Mouse (Mus musculus): ENCODE results near the gene Slc25a44. TPM values are rescaled to one million over a fixed set of nuclear protein-coding genes. Genes with fewer than 3 reads are reported as not detected.

Gene Slc25a44
- total and polyA plus RNA-seq, 3 experiments: 23.0 to 62.0 (median 50.3) TPM

DNA sequence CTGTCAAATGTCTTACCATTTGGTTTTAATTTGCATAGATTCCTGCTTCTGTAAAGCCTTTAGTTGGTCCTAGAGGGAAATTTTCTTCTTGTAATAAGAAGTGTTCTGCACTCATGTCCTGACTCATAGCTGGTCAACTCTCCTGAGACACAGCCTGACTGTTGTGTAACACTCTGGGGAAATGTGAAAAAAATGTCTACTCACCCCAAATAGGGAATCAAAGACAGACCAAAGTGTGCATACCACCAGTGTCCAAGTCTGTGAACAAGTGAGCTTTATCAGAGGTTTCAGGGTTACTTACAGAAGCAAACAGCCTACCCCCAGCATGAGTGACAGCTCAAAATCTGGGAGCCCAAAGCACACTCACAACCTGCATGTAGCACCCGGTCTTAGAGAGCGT is 40.2 kb upstream of the Slc25a44 start:
- no peak for ATAC-seq (ENCODE audit: extremely low read depth, insufficient number of reproducible peaks, low FRiP score, poor library complexity, severe bottlenecking)

DNA sequence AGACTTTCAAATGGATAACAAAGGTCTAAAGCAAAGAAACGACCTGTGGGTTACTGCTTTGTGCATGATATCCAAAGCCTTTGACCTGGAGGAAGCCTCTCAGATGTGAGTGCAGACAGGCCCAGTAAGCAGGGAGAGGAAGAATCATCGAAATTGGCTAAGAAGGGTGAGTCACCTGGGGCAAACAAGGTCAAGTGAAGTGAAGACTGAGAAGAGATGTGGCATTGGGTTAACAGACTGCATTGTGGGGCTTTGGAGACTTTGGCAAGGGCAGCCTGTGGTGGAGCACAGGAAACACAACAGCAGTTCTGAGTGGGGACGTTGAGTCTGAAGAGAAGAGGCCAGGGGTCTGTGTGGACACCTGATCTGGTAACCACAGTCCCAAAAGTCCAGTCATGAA is 39.5 kb upstream of the Slc25a44 start:
- no peak for TF ChIP-seq GATA2 (IDR thresholded peaks at IDR 0.05; ENCODE audit: borderline replicate concordance, low read depth, low read length)
- TF ChIP-seq CTCF (IDR thresholded peaks at IDR 0.05; ENCODE audit: low read depth, low read length): no peak
- TF ChIP-seq TAL1 (conservative IDR thresholded peaks at IDR 0.05; ENCODE audit: low read depth, low read length): no peak
- TF ChIP-seq GATA1 (IDR thresholded peaks at IDR 0.05; ENCODE audit: borderline replicate concordance, low read length): no peak
- no peak for TF ChIP-seq POLR2AphosphoS5 (IDR thresholded peaks at IDR 0.05; ENCODE audit: insufficient replicate concordance, low read depth, low read length)
- H3K4me1 ChIP-seq (ENCODE audit: insufficient read depth, low read depth, low read length): peaks cover 34% of the 10 kb centered on the region
- peaks cover 30% of the 10 kb centered on the region for H3K27me3 ChIP-seq (ENCODE audit: insufficient read depth, low read length)
- no peak overlapping the region for H3K4me3 ChIP-seq (ENCODE audit: low read depth, low read length)
- ATAC-seq (ENCODE audit: extremely low read depth, insufficient number of reproducible peaks, low FRiP score, poor library complexity, severe bottlenecking) (no peak), DNase-seq (ENCODE audit: low spot score) (no peak)
- H3K9me3 ChIP-seq (replicated peaks): no peaks in the 10 kb centered on the region
- H3K36me3 ChIP-seq (replicated peaks): no peaks in the 10 kb centered on the region

More for the DNA sequence above, 40.2 kb upstream of the Slc25a44 start:
- TF ChIP-seq POLR2AphosphoS5 (IDR thresholded peaks at IDR 0.05; ENCODE audit: insufficient replicate concordance, low read depth, low read length): no peak
- TF ChIP-seq TAL1 (conservative IDR thresholded peaks at IDR 0.05; ENCODE audit: low read depth, low read length): no peak
- no peak for TF ChIP-seq GATA1 (IDR thresholded peaks at IDR 0.05; ENCODE audit: borderline replicate concordance, low read length)
- TF ChIP-seq CTCF (IDR thresholded peaks at IDR 0.05; ENCODE audit: low read depth, low read length): no peak
- TF ChIP-seq GATA2 (IDR thresholded peaks at IDR 0.05; ENCODE audit: borderline replicate concordance, low read depth, low read length): no peak
- Histone ChIP-seq H3K9me3 (replicated peaks) (no peaks in the 10 kb centered on the region), H3K4me3 (ENCODE audit: low read depth, low read length) (no peak overlapping the region), H3K27me3 (ENCODE audit: insufficient read depth, low read length) (peaks cover 24% of the 10 kb centered on the region), H3K36me3 (replicated peaks) (no peaks in the 10 kb centered on the region), H3K4me1 (ENCODE audit: insufficient read depth, low read depth, low read length) (peaks cover 29% of the 10 kb centered on the region)
- DNase-seq (ENCODE audit: low spot score): no peak

DNA sequence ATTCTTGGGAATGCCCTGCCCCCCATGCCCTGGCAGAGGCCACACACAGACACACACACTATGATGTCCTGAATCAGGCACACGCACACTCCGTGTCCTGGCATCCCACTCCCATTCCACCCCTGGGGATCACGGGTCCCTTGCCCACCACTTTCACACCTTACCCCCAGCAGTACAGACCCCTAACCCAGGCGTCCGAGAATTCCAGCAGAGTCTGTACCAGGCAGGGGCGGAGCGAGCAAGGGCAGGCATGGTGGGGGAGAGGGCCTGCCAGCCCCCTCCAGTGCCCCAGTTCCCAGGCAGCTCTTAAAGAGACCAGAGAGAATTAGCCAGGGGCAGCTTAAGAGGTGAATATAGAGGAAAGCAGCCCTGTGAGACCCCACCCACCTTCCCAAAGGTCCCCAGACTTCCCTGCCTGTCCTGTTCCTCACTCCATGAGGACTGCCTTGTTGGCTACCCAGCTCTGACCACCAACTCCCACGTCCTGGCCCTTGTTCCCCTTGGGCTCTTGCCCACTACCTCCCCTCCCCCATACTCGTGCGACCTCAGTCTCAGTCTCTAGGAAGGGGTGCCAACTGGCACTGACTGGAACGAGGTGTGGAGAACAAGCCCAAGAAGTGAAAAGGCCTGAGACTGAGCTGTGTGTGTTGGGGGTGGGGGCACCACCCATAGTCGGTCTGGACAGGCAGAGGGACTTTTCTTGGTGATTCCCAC is 36.2 kb upstream of the Slc25a44 start, which contains the start of gene Sema4a:
Sema4a (minus strand) TSS at position 200 of the 714 bp plus-strand sequence.
- H3K27me3 ChIP-seq (ENCODE audit: insufficient read depth, low read length): peaks cover 55% of the 10 kb centered on the region
- ATAC-seq (ENCODE audit: extremely low read depth, insufficient number of reproducible peaks, low FRiP score, poor library complexity, severe bottlenecking) (no peak), DNase-seq (ENCODE audit: low spot score) (no peak)
- H3K4me3 ChIP-seq (ENCODE audit: low read depth, low read length): no peak within 1 kb of the TSS
- no peaks in the 10 kb centered on the region for H3K36me3 ChIP-seq (replicated peaks)
- no peaks in the 10 kb centered on the region for H3K9me3 ChIP-seq (replicated peaks)
- TF ChIP-seq GATA1 (IDR thresholded peaks at IDR 0.05; ENCODE audit: borderline replicate concordance, low read length) (no peak), GATA2 (IDR thresholded peaks at IDR 0.05; ENCODE audit: borderline replicate concordance, low read depth, low read length) (no peak), CTCF (IDR thresholded peaks at IDR 0.05; ENCODE audit: low read depth, low read length) (no peak), POLR2AphosphoS5 (IDR thresholded peaks at IDR 0.05; ENCODE audit: insufficient replicate concordance, low read depth, low read length) (no peak), TAL1 (conservative IDR thresholded peaks at IDR 0.05; ENCODE audit: low read depth, low read length) (no peak)
- peaks cover 34% of the 10 kb centered on the region for H3K4me1 ChIP-seq (ENCODE audit: insufficient read depth, low read depth, low read length)

DNA sequence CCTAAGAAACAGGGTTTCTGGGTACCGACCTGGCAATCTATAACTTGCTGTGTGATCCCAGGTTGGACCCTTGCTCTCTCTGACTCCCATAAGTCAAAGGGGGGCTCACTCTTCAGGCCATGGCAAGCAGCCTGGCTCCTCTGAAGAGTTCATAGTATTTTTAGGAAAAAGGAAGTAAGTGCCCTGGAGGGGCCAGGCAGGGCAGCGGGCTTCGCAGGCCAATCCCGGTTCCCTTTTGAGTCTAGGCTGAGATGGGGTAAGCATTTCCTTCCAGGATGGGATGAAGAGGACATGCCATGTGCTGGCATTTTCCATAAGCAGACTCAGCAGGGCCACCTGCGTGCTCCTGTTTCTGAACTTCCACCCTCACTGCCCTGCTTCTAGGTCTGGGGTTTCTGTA is 35.1 kb upstream of the Slc25a44 start:
- Histone ChIP-seq H3K27me3 (ENCODE audit: insufficient read depth, low read length) (peaks cover 62% of the 10 kb centered on the region), H3K4me3 (ENCODE audit: low read depth, low read length) (no peak overlapping the region), H3K9me3 (replicated peaks) (no peaks in the 10 kb centered on the region), H3K36me3 (replicated peaks) (no peaks in the 10 kb centered on the region), H3K4me1 (ENCODE audit: insufficient read depth, low read depth, low read length) (peaks cover 44% of the 10 kb centered on the region)
- TF ChIP-seq GATA2 (IDR thresholded peaks at IDR 0.05; ENCODE audit: borderline replicate concordance, low read depth, low read length): no peak
- TF ChIP-seq POLR2AphosphoS5 (IDR thresholded peaks at IDR 0.05; ENCODE audit: insufficient replicate concordance, low read depth, low read length): no peak
- TF ChIP-seq CTCF (IDR thresholded peaks at IDR 0.05; ENCODE audit: low read depth, low read length): no peak
- TF ChIP-seq TAL1 (conservative IDR thresholded peaks at IDR 0.05; ENCODE audit: low read depth, low read length): no peak
- TF ChIP-seq GATA1 (IDR thresholded peaks at IDR 0.05; ENCODE audit: borderline replicate concordance, low read length): no peak
- ATAC-seq (ENCODE audit: extremely low read depth, insufficient number of reproducible peaks, low FRiP score, poor library complexity, severe bottlenecking): no peak
- no peak for DNase-seq (ENCODE audit: low spot score)

DNA sequence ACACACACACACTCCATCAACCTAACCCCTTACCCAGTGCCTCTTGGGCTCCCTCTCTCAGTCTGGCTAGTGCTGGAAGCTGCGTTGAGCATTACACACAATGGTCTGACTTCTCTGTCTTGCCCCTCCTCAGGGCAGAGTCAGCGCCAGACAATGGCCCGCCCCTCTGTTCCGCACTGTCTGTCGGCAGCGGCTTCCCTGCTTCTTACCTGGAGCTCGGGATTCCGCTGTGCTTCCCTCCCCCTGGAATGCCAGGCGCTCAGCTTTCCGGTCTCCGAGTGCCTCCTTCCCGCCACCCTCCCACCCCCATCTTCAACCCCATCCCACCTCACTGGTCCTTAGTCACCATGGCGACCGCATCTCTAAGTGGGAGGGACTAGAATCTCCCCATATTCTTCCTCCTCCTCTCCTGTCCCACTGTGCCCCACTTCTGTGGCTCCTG is 33.9 kb upstream of the Slc25a44 start:
- no peak overlapping the region for H3K4me3 ChIP-seq (ENCODE audit: low read depth, low read length)
- H3K27me3 ChIP-seq (ENCODE audit: insufficient read depth, low read length): peaks cover 71% of the 10 kb centered on the region
- DNase-seq (ENCODE audit: low spot score): no peak
- no peak for TF ChIP-seq GATA2 (IDR thresholded peaks at IDR 0.05; ENCODE audit: borderline replicate concordance, low read depth, low read length)
- no peak for TF ChIP-seq POLR2AphosphoS5 (IDR thresholded peaks at IDR 0.05; ENCODE audit: insufficient replicate concordance, low read depth, low read length)
- no peak for TF ChIP-seq TAL1 (conservative IDR thresholded peaks at IDR 0.05; ENCODE audit: low read depth, low read length)
- H3K36me3 ChIP-seq (replicated peaks): no peaks in the 10 kb centered on the region
- H3K4me1 ChIP-seq (ENCODE audit: insufficient read depth, low read depth, low read length): peaks cover 52% of the 10 kb centered on the region
- ATAC-seq (ENCODE audit: extremely low read depth, insufficient number of reproducible peaks, low FRiP score, poor library complexity, severe bottlenecking): no peak
- H3K9me3 ChIP-seq (replicated peaks): no peaks in the 10 kb centered on the region

DNA sequence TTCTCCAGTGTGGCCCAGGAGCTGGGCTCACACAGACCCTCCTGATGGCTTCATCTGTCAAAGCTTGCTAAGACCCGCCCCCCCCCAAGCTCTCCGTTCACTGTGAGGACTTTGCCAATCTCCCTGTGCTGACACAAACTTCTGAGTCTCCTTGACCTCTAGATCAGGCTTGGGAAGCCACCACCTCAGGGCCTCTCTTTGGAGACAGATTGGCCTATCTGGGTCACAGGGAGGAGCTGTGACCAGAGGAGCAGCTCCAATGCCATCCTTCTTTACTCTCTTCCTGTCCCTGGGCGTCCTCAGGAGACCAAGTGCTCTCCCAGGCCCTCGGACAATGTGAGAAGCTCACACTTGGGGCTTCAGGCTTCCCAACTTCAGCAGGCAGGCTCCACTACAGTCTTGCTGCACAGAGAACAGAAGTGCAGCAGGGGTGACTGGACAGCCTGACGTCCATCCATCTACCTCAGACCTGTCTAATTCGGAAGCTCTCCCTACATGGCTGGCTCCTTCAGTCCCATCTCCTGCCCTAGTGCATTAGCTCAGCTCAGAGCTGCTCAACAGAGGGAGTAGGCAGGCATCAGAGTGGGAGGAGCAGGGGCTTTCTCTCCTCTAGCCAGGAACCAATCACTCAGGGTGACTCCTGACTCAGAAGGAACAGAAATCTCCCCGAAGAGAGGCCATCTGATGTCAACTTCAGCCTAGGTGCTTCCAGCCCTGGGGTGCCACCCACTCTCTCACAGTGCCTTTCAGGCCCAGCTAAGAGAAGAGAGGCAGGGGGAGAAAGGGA is 32.0 kb upstream of the Slc25a44 start:
- Histone ChIP-seq H3K4me3 (ENCODE audit: low read depth, low read length) (no peak overlapping the region), H3K4me1 (ENCODE audit: insufficient read depth, low read depth, low read length) (peaks cover 63% of the 10 kb centered on the region), H3K36me3 (replicated peaks) (no peaks in the 10 kb centered on the region), H3K27me3 (ENCODE audit: insufficient read depth, low read length) (peaks cover 81% of the 10 kb centered on the region), H3K9me3 (replicated peaks) (no peaks in the 10 kb centered on the region)
- ATAC-seq (ENCODE audit: extremely low read depth, insufficient number of reproducible peaks, low FRiP score, poor library complexity, severe bottlenecking) (no peak), DNase-seq (ENCODE audit: low spot score) (no peak)
- TF ChIP-seq POLR2AphosphoS5 (IDR thresholded peaks at IDR 0.05; ENCODE audit: insufficient replicate concordance, low read depth, low read length) (no peak), GATA2 (IDR thresholded peaks at IDR 0.05; ENCODE audit: borderline replicate concordance, low read depth, low read length) (no peak), CTCF (IDR thresholded peaks at IDR 0.05; ENCODE audit: low read depth, low read length) (no peak)
